Mouse (Mus musculus): ENCODE results near the gene Pcgf2.
"Not testable (repeated sequence)": the region's sequence is repeated elsewhere in the genome, so short reads cannot be mapped to it uniquely, and the experiment has no call there.

The Pcgf2 gene

GRCm38 (mm10) chr11:97700003-97700745 is at the start of gene Pcgf2:
TSS of gene Pcgf2 (minus strand) at chr11:97700497.
- DNase-seq (ENCODE audit: low spot score) = no peak

GRCm38 (mm10) chr11:97748496-97748895 is 48.2 kb upstream of the Pcgf2 start:
- no peak for DNase-seq (ENCODE audit: low spot score)

GRCm38 (mm10) chr11:97747773-97748172 is 47.5 kb upstream of the Pcgf2 start:
- no peak for DNase-seq (ENCODE audit: low spot score)

GRCm38 (mm10) chr11:97745331-97745721 is 45.0 kb upstream of the Pcgf2 start:
- DNase-seq (ENCODE audit: low spot score) = no peak

- DNase-seq (ENCODE audit: low spot score) = peak; percentile 99
Measured at GRCm38 (mm10) chr11:97744718-97745330, 44.5 kb upstream of the Pcgf2 start.

- no peak for DNase-seq (ENCODE audit: low spot score)
Measured at GRCm38 (mm10) chr11:97744063-97744717, 43.9 kb upstream of the Pcgf2 start, which contains the start of gene Pip4k2b. TSS of gene Pip4k2b (minus strand) at chr11:97744704.

- DNase-seq (ENCODE audit: low spot score) = no peak
Measured at GRCm38 (mm10) chr11:97743423-97743822, 43.1 kb upstream of the Pcgf2 start.

- DNase-seq (ENCODE audit: low spot score) = no peak
Measured at GRCm38 (mm10) chr11:97742591-97742990, 42.3 kb upstream of the Pcgf2 start.

- no peak for DNase-seq (ENCODE audit: low spot score)
Measured at GRCm38 (mm10) chr11:97742157-97742556, 41.9 kb upstream of the Pcgf2 start.

- DNase-seq (ENCODE audit: low spot score) = no peak
Measured at GRCm38 (mm10) chr11:97740190-97740589, 39.9 kb upstream of the Pcgf2 start.

GRCm38 (mm10) chr11:97739155-97739554 is 38.9 kb upstream of the Pcgf2 start:
- DNase-seq (ENCODE audit: low spot score) = no peak

GRCm38 (mm10) chr11:97738703-97739102 is 38.4 kb upstream of the Pcgf2 start:
- DNase-seq (ENCODE audit: low spot score) = no peak

GRCm38 (mm10) chr11:97737600-97737999 is 37.3 kb upstream of the Pcgf2 start:
- no peak for DNase-seq (ENCODE audit: low spot score)

- DNase-seq (ENCODE audit: low spot score) = no peak
Measured at GRCm38 (mm10) chr11:97736645-97737044, 36.3 kb upstream of the Pcgf2 start.

GRCm38 (mm10) chr11:97734810-97735209 is 34.5 kb upstream of the Pcgf2 start:
- not testable (repeated sequence) for DNase-seq (ENCODE audit: low spot score)

GRCm38 (mm10) chr11:97733689-97734088 is 33.4 kb upstream of the Pcgf2 start:
- DNase-seq (ENCODE audit: low spot score) = no peak

- no peak for DNase-seq (ENCODE audit: low spot score)
Measured at GRCm38 (mm10) chr11:97728730-97729129, 28.4 kb upstream of the Pcgf2 start.

- no peak for DNase-seq (ENCODE audit: low spot score)
Measured at GRCm38 (mm10) chr11:97728311-97728710, 28.0 kb upstream of the Pcgf2 start.

GRCm38 (mm10) chr11:97723709-97724108 is 23.4 kb upstream of the Pcgf2 start:
- no peak for DNase-seq (ENCODE audit: low spot score)

GRCm38 (mm10) chr11:97721338-97721737 is 21.0 kb upstream of the Pcgf2 start:
- no peak for DNase-seq (ENCODE audit: low spot score)

GRCm38 (mm10) chr11:97719041-97719440 is 18.7 kb upstream of the Pcgf2 start:
- no peak for DNase-seq (ENCODE audit: low spot score)

- DNase-seq (ENCODE audit: low spot score) = no peak
Measured at GRCm38 (mm10) chr11:97718281-97718860, 18.1 kb upstream of the Pcgf2 start.

Measured in spleen, adult 12 weeks (tissue).